Mouse (Mus musculus) G1E (cell line): ENCODE results near the gene Tm7sf3.

Experiments used
- CTCF ChIP-seq: IDR thresholded peaks from 2 replicates; pipeline ENCODE4 v1.5.1; 2012; ENCODE audit warnings: low read depth, low read length, inconsistent platforms, mixed read lengths
- GATA1 ChIP-seq: IDR thresholded peaks from 2 replicates; pipeline ENCODE4 v1.6.1; 2012; ENCODE audit warnings: borderline replicate concordance, low read length, inconsistent platforms, mixed read lengths
- GATA2 ChIP-seq: IDR thresholded peaks from 2 replicates; pipeline ENCODE4 v1.6.1; 2012; ENCODE audit warnings: low read depth, low read length, inconsistent platforms, borderline replicate concordance
- TAL1 ChIP-seq: conservative IDR thresholded peaks from 2 replicates; pipeline ENCODE4 v1.6.1; 2012; ENCODE audit warnings: low read depth, low read length, inconsistent platforms, mixed read lengths

GRCm38 (mm10) chr6:146686463-146687196 is 44.0 kb upstream of the Tm7sf3 start:
- no peak for TF ChIP-seq CTCF
- TF ChIP-seq GATA1, result no peak
- TF ChIP-seq TAL1, result no peak
- no peak for TF ChIP-seq GATA2
